Mouse (Mus musculus) heart, adult 8-10 months (tissue): ENCODE data around the gene Exosc10. TPM values are rescaled to one million over a fixed set of nuclear protein-coding genes. Genes with fewer than 3 reads are reported as not detected.

Source experiments
- DNase-seq: peaks from one replicate; pipeline ENCODE4 v3.0.0; 2022; ENCODE audit warnings: low spot score
- total RNA-seq, 4 experiments: library from RNA; stranded (reverse); gene quantifications; 2 replicates each; pipeline ENCODE4 v1.2.4; 2022

Exosc10 gene
- total RNA-seq, 4 experiments from 2014 or later, result 31.6 to 40.9 (median 35.7) TPM

- DNase-seq, result no peak
Measured at GRCm38 (mm10) chr4:148570693-148571295, 12.6 kb downstream of the Exosc10 start.

GRCm38 (mm10) chr4:148573222-148573621 lies 15.0 kb downstream of the Exosc10 start:
- DNase-seq, result no peak

- DNase-seq, result no peak
Measured at GRCm38 (mm10) chr4:148580765-148581164, 22.5 kb downstream of the Exosc10 start.

- no peak for DNase-seq
Measured at GRCm38 (mm10) chr4:148581422-148581821, 23.2 kb downstream of the Exosc10 start.

GRCm38 (mm10) chr4:148583257-148583656 lies 25.0 kb downstream of the Exosc10 start:
- DNase-seq, result no peak

- no peak for DNase-seq
Measured at GRCm38 (mm10) chr4:148586648-148587047, 28.4 kb downstream of the Exosc10 start.

GRCm38 (mm10) chr4:148588793-148589192 lies 30.6 kb downstream of the Exosc10 start:
- DNase-seq, result no peak

- no peak for DNase-seq
Measured at GRCm38 (mm10) chr4:148589565-148589964, 31.3 kb downstream of the Exosc10 start.

GRCm38 (mm10) chr4:148590421-148591170 lies 32.4 kb downstream of the Exosc10 start:
- DNase-seq, result no peak

- DNase-seq, result peak; percentile 96
Measured at GRCm38 (mm10) chr4:148591171-148591630, 33.0 kb downstream of the Exosc10 start, which contains the start of gene Srm. TSS of gene Srm (plus strand) at chr4:148591503.

- no peak for DNase-seq
Measured at GRCm38 (mm10) chr4:148591637-148592380, 33.6 kb downstream of the Exosc10 start.

- DNase-seq, result no peak
Measured at GRCm38 (mm10) chr4:148593996-148594395, 35.8 kb downstream of the Exosc10 start.

- no peak for DNase-seq
Measured at GRCm38 (mm10) chr4:148595916-148596315, 37.7 kb downstream of the Exosc10 start.

GRCm38 (mm10) chr4:148596731-148597130 lies 38.5 kb downstream of the Exosc10 start:
- no peak for DNase-seq

GRCm38 (mm10) chr4:148598826-148599225 lies 40.6 kb downstream of the Exosc10 start:
- no peak for DNase-seq

- DNase-seq, result no peak
Measured at GRCm38 (mm10) chr4:148600316-148600715, 42.1 kb downstream of the Exosc10 start.

GRCm38 (mm10) chr4:148601871-148602270 lies 43.6 kb downstream of the Exosc10 start:
- no peak for DNase-seq

GRCm38 (mm10) chr4:148602357-148603120 lies 44.3 kb downstream of the Exosc10 start, which contains the start of gene Masp2:
TSS of gene Masp2 (plus strand) at chr4:148602554.
- DNase-seq, result no peak

GRCm38 (mm10) chr4:148603376-148604139 lies 45.3 kb downstream of the Exosc10 start:
- DNase-seq, result no peak

- no peak for DNase-seq
Measured at GRCm38 (mm10) chr4:148604141-148604540, 45.9 kb downstream of the Exosc10 start.
